Mouse (Mus musculus) CH12.LX (cell line): ENCODE measurements around the gene Gm43552.

Experiments
- CTCF ChIP-seq, 2 experiments: IDR thresholded peaks in 1 of 2; conservative IDR thresholded peaks in 1 of 2; 2 replicates each; pipeline ENCODE4 v1.5.1; 2011 to 2012; ENCODE audit warnings: low read depth in 2 of 2, low read length in 2 of 2, improper control_type of control experiment in 1 of 2, inconsistent platforms in 1 of 2, mild to moderate bottlenecking in 1 of 2, moderate library complexity in 1 of 2
- IRF4 ChIP-seq: IDR thresholded peaks from 2 replicates; pipeline ENCODE4 v1.6.1; 2014; ENCODE audit warnings: low read depth, mild to moderate bottlenecking, inconsistent platforms, low read length, improper control_type of control experiment
- JUND ChIP-seq: conservative IDR thresholded peaks from 2 replicates; pipeline ENCODE4 v1.6.1; 2011; ENCODE audit warnings: low read depth, low read length, improper control_type of control experiment
- ZNF384 ChIP-seq: IDR thresholded peaks from 2 replicates; pipeline ENCODE4 v1.6.1; 2012; ENCODE audit warnings: low read depth, low read length, improper control_type of control experiment, inconsistent platforms

- no peak for TF ChIP-seq CTCF (conservative IDR thresholded peaks at IDR 0.05 in 1 of 2, IDR thresholded peaks at IDR 0.05 in 1 of 2; ENCODE audit: low read depth in 2 of 2, low read length in 2 of 2)
- no peak for TF ChIP-seq JUND
- no peak for TF ChIP-seq ZNF384
- no peak for TF ChIP-seq IRF4
Measured at GRCm38 (mm10) chr5:65435363-65435805, 57.2 kb downstream of the Gm43552 start.
